Mouse (Mus musculus) forebrain, embryonic 13.5 days (tissue): ENCODE data around the gene Arhgap30. TPM values are rescaled to one million over a fixed set of nuclear protein-coding genes. Genes with fewer than 3 reads are reported as not detected.

Source experiments
- ATAC-seq: fragments of 200-750 bp; cut with Nextera tagmentation; 2 replicates; pipeline ENCODE4 v1.8.0; 2017
- H3K27ac ChIP-seq: fragments of 300-500 bp; sonication (generic); 2 replicates; pipeline ENCODE4 v1.5.1; 2015; ENCODE audit warnings: inconsistent platforms, mild to moderate bottlenecking, moderate library complexity
- H3K27me3 ChIP-seq: fragments of 300-500 bp; sonication (generic); 2 replicates; pipeline ENCODE4 v1.6.1; 2015; ENCODE audit warnings: mild to moderate bottlenecking, inconsistent platforms
- H3K36me3 ChIP-seq: fragments of 300-500 bp; sonication (generic); 2 replicates; pipeline ENCODE4 v1.6.1; 2015; ENCODE audit warnings: mild to moderate bottlenecking, inconsistent platforms; ENCODE audit not compliant: poor library complexity, severe bottlenecking
- H3K4me1 ChIP-seq: fragments of 300-500 bp; sonication (generic); 2 replicates; pipeline ENCODE4 v1.6.1; 2015; ENCODE audit warnings: inconsistent platforms
- H3K4me2 ChIP-seq: fragments of 300-500 bp; sonication (generic); 2 replicates; pipeline ENCODE4 v1.6.1; 2015; ENCODE audit warnings: inconsistent platforms, mild to moderate bottlenecking, moderate library complexity
- H3K4me3 ChIP-seq: fragments of 300-500 bp; sonication (generic); 2 replicates; pipeline ENCODE4 v1.5.1; 2015; ENCODE audit warnings: mild to moderate bottlenecking, inconsistent platforms
- H3K9ac ChIP-seq: fragments of 300-500 bp; sonication (generic); 2 replicates; pipeline ENCODE4 v1.6.1; 2015; ENCODE audit warnings: mild to moderate bottlenecking, inconsistent platforms
- H3K9me3 ChIP-seq: fragments of 300-500 bp; sonication (generic); replicated peaks from 2 replicates; pipeline ENCODE4 v1.6.1; 2016; ENCODE audit warnings: inconsistent platforms
- WGBS: fragments of 180-500 bp; shearing (Covaris S2); methylation state at CpG from one replicate; pipeline ENCODE4 v1.1.7; 2015; 5-methylcytosine and 5-hydroxymethylcytosine counted together
- polyA plus RNA-seq: library from polyadenylated mRNA; unstranded; fragments of >200 nt; fragmentation: Nextera tagmentation; extraction: Ambion mirVana; gene quantifications from 2 replicates; pipeline ENCODE4 v1.2.1, GENCODE M21; 2015

Gene Arhgap30
- polyA plus RNA-seq: 0.35 and 0.36 TPM in 2 replicates

- Histone ChIP-seq H3K4me2 (no peak within 1 kb of the TSS), H3K36me3 (no peaks in the 10 kb centered on the region), H3K27ac (no peak within 1 kb of the TSS), H3K9ac (no peak within 1 kb of the TSS), H3K4me3 (no peak within 1 kb of the TSS), H3K9me3 (no peaks in the 10 kb centered on the region), H3K27me3 (no peaks in the 10 kb centered on the region), H3K4me1 (no peaks in the 10 kb centered on the region)
- WGBS: 83% methylated on average over 15 of the region's 15 CpGs
- no peak for ATAC-seq
Observed at GRCm38 (mm10) chr1:171388376-171389102, at the start of gene Arhgap30. Gene Arhgap30, plus strand, starts transcription at chr1:171388954.

GRCm38 (mm10) chr1:171342262-171343207 lies 46.2 kb upstream of the Arhgap30 start:
- H3K36me3 ChIP-seq: peaks cover 63% of the 10 kb centered on the region
- 97% methylated on average over 16 of the region's 16 CpGs for WGBS
- H3K4me3 ChIP-seq: no peak overlapping the region
- H3K27ac ChIP-seq: no peak overlapping the region
- no peaks in the 10 kb centered on the region for H3K27me3 ChIP-seq
- H3K4me1 ChIP-seq: peaks cover 23% of the 10 kb centered on the region
- H3K9ac ChIP-seq: no peak overlapping the region
- H3K4me2 ChIP-seq: no peak overlapping the region
- no peak for ATAC-seq
- peaks cover 6% of the 10 kb centered on the region; the same call in 1 of the 2 replicates for H3K9me3 ChIP-seq

GRCm38 (mm10) chr1:171343922-171344677 lies 44.7 kb upstream of the Arhgap30 start:
- 85% methylated on average over 9 of the region's 9 CpGs for WGBS
- H3K9ac ChIP-seq: no peak overlapping the region
- H3K9me3 ChIP-seq: peaks cover 6% of the 10 kb centered on the region; the same call in 1 of the 2 replicates
- H3K4me2 ChIP-seq: peak overlapping the region; percentile 85; the same call in 1 of the 2 replicates
- no peaks in the 10 kb centered on the region for H3K27me3 ChIP-seq
- H3K36me3 ChIP-seq: peaks cover 47% of the 10 kb centered on the region
- H3K27ac ChIP-seq: no peak overlapping the region
- ATAC-seq: no peak
- H3K4me1 ChIP-seq: peaks cover 28% of the 10 kb centered on the region
- 0 out of 2 replicates have a peak overlapping the region, but pooled peaks have one; percentile 90 for H3K4me3 ChIP-seq

GRCm38 (mm10) chr1:171344715-171345114 lies 44.0 kb upstream of the Arhgap30 start:
- Histone ChIP-seq H3K36me3 (peaks cover 41% of the 10 kb centered on the region), H3K4me2 (peak overlapping the region; percentile 85), H3K9ac (peak overlapping the region; percentile 78), H3K27ac (no peak overlapping the region), H3K9me3 (peaks cover 6% of the 10 kb centered on the region; the same call in 1 of the 2 replicates), H3K4me3 (peak overlapping the region; percentile 90), H3K27me3 (no peaks in the 10 kb centered on the region), H3K4me1 (peaks cover 30% of the 10 kb centered on the region)
- ATAC-seq: no peak
- WGBS: 77% methylated on average over 9 of the region's 9 CpGs

GRCm38 (mm10) chr1:171345225-171346094 lies 43.3 kb upstream of the Arhgap30 start, which contains the start of the genes Nit1 and Pfdn2:
Gene Nit1, minus strand, starts transcription at chr1:171345646.
Gene Pfdn2, plus strand, starts transcription at chr1:171345670.
- H3K9me3 ChIP-seq: peaks cover 6% of the 10 kb centered on the region; the same call in 1 of the 2 replicates

GRCm38 (mm10) chr1:171346095-171346450 lies 42.7 kb upstream of the Arhgap30 start:
- peak overlapping the region; percentile 60; the same call in 1 of the 2 replicates for H3K27ac ChIP-seq
- peak overlapping the region; percentile 90 for H3K4me3 ChIP-seq
- H3K9ac ChIP-seq: peak overlapping the region; percentile 78
- peaks cover 6% of the 10 kb centered on the region; the same call in 1 of the 2 replicates for H3K9me3 ChIP-seq
- no peaks in the 10 kb centered on the region for H3K27me3 ChIP-seq
- no peak for ATAC-seq
- peak overlapping the region; percentile 85 for H3K4me2 ChIP-seq
- H3K36me3 ChIP-seq: peaks cover 28% of the 10 kb centered on the region
- WGBS: under 1% methylated on average over 14 of the region's 14 CpGs
- H3K4me1 ChIP-seq: peaks cover 30% of the 10 kb centered on the region

More at GRCm38 (mm10) chr1:171345225-171346094, 43.3 kb upstream of the Arhgap30 start, which contains the start of the genes Nit1 and Pfdn2:
- peak within 1 kb of the TSS; percentile 90 for H3K4me3 ChIP-seq
- H3K9ac ChIP-seq: peak within 1 kb of the TSS; percentile 78
- peak within 1 kb of the TSS; percentile 60 for H3K27ac ChIP-seq
- H3K27me3 ChIP-seq: no peaks in the 10 kb centered on the region
- WGBS: 2% methylated on average over 52 of the region's 53 CpGs
- peaks cover 30% of the 10 kb centered on the region for H3K4me1 ChIP-seq
- peak within 1 kb of the TSS; percentile 85 for H3K4me2 ChIP-seq
- H3K36me3 ChIP-seq: peaks cover 34% of the 10 kb centered on the region
- peak; percentile 96 for ATAC-seq

- H3K27me3 ChIP-seq: no peaks in the 10 kb centered on the region
- peaks cover 30% of the 10 kb centered on the region for H3K4me1 ChIP-seq
- WGBS: 95% methylated on average over 3 of the region's 3 CpGs
- peaks cover 2% of the 10 kb centered on the region; the same call in 1 of the 2 replicates for H3K36me3 ChIP-seq
- no peak overlapping the region for H3K4me3 ChIP-seq
- H3K4me2 ChIP-seq: no peak overlapping the region
- H3K9me3 ChIP-seq: peaks cover 6% of the 10 kb centered on the region; the same call in 1 of the 2 replicates
- H3K9ac ChIP-seq: no peak overlapping the region
- H3K27ac ChIP-seq: no peak overlapping the region
- no peak for ATAC-seq
Observed at GRCm38 (mm10) chr1:171348665-171349064, 40.1 kb upstream of the Arhgap30 start.

GRCm38 (mm10) chr1:171349210-171349609 lies 39.5 kb upstream of the Arhgap30 start:
- no peak overlapping the region for H3K27ac ChIP-seq
- peaks cover 6% of the 10 kb centered on the region; the same call in 1 of the 2 replicates for H3K9me3 ChIP-seq
- H3K27me3 ChIP-seq: no peaks in the 10 kb centered on the region
- H3K4me1 ChIP-seq: peaks cover 29% of the 10 kb centered on the region
- H3K4me3 ChIP-seq: no peak overlapping the region
- no peak for ATAC-seq
- no peak overlapping the region for H3K9ac ChIP-seq
- 98% methylated on average over 2 of the region's 2 CpGs for WGBS
- H3K4me2 ChIP-seq: no peak overlapping the region
- H3K36me3 ChIP-seq: no peaks in the 10 kb centered on the region

- Histone ChIP-seq H3K9me3 (peaks cover 3% of the 10 kb centered on the region; the same call in 1 of the 2 replicates), H3K27ac (no peak overlapping the region), H3K9ac (no peak overlapping the region), H3K4me3 (no peak overlapping the region), H3K4me2 (no peak overlapping the region), H3K27me3 (no peaks in the 10 kb centered on the region), H3K36me3 (peaks cover 28% of the 10 kb centered on the region), H3K4me1 (peaks cover 12% of the 10 kb centered on the region)
- no peak for ATAC-seq
- WGBS: 76% methylated on average over 5 of the region's 5 CpGs
Observed at GRCm38 (mm10) chr1:171355812-171356340, 32.9 kb upstream of the Arhgap30 start.

GRCm38 (mm10) chr1:171356814-171357213 lies 31.9 kb upstream of the Arhgap30 start:
- Histone ChIP-seq H3K9ac (no peak overlapping the region), H3K9me3 (peaks cover 3% of the 10 kb centered on the region; the same call in 1 of the 2 replicates), H3K4me3 (no peak overlapping the region), H3K27me3 (no peaks in the 10 kb centered on the region), H3K27ac (no peak overlapping the region), H3K4me1 (peaks cover 18% of the 10 kb centered on the region), H3K4me2 (no peak overlapping the region), H3K36me3 (peaks cover 28% of the 10 kb centered on the region)
- ATAC-seq: no peak
- 91% methylated on average over 2 of the region's 2 CpGs for WGBS
